Mouse (Mus musculus): ENCODE data around the gene Gpr152. TPM values are rescaled to one million over a fixed set of nuclear protein-coding genes. Genes with fewer than 3 reads are reported as not detected.
"Not testable (repeated sequence)": the region's sequence is repeated elsewhere in the genome, so short reads cannot be mapped to it uniquely, and the experiment has no call there.

The Gpr152 gene
- polyA plus RNA-seq, 1 experiment from 2014 or later = not detected

DNA sequence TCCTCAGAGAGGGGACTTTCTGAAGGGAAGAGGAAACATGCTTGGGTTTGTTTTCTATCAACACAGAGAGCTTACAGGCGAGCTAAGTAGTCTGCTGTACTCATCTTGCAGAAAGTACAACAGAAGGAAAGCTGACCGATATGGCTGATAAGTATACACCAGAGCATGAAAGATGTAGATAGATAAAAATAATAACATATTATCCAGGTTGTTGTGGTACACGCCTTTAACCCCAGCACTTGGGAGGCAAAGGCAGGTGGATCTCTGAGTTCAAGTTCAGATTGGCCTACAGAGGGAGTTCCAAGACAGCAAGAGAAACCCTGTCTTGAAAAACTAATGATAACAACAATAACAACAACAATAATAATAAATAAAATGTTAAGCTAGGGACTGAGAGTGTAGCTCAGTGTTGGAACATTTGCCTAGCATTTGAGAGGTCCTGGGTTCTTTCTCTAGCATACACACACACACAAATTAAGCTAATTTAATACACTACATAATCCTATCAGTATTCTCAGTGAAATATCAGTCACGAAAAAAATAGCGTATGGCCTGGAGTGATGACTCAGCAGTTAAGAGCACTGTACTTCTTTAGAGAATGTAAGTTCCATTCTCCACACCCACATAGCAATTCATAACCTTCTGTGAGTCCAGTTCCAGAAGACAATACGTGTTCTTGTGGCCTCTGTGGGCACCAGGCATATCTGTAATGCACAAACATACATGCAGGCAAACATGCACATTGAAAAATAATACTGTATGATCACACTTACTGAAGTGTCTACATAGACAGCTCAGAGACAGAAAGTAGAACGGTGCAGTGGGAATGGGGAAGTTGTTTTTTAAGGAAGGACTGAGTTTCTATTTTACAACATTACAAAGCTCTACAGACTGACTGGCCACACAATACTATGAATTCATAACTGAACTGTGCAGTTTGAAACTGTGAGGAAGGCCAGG is 16.9 kb upstream of the Gpr152 start:
- H3K36me3 ChIP-seq (ENCODE audit: insufficient read depth) = peaks cover 8% of the 10 kb centered on the region
- TF ChIP-seq CTCF (IDR thresholded peaks at IDR 0.05; ENCODE audit: low read depth) = no peak
- DNase-seq (no peak), ATAC-seq (ENCODE audit: insufficient read depth) (no peak)
- no peaks in the 10 kb centered on the region for H3K9me3 ChIP-seq (ENCODE audit: low read depth, low read length)
- 73% methylated on average over 7 of the region's 7 CpGs for WGBS
- no peak overlapping the region for H3K9ac ChIP-seq
- H3K4me3 ChIP-seq (ENCODE audit: low read depth, low read length) = no peak overlapping the region
- H3K4me2 ChIP-seq = no peak overlapping the region
- H3K27ac ChIP-seq (ENCODE audit: low read depth) = no peak overlapping the region
- peaks cover 13% of the 10 kb centered on the region for H3K4me1 ChIP-seq (ENCODE audit: insufficient read depth)
- H3K27me3 ChIP-seq (ENCODE audit: insufficient read depth, low read length) = no peaks in the 10 kb centered on the region

DNA sequence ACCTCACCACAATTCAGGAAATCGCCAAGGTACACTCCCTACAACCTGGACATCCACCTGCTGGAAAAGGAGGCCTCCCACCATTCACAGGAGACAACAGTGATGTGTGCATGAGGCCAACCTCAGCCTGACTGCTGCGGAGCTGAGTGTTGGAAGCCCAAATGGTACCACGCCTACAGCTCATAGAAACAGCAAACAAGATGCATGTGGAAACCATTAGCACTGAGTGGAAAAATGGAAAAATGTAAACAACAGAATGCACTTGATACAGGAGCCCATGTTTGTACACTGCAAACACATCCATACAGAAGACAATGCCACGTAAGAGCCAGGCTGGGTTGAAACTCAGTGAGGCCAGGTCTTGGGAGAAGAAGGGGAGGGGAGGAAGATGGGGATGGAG is 15.2 kb upstream of the Gpr152 start:
- Histone ChIP-seq H3K4me1 (ENCODE audit: insufficient read depth) (peaks cover 13% of the 10 kb centered on the region), H3K27me3 (ENCODE audit: insufficient read depth, low read length) (no peaks in the 10 kb centered on the region), H3K36me3 (ENCODE audit: insufficient read depth) (peaks cover 15% of the 10 kb centered on the region), H3K4me3 (ENCODE audit: low read depth, low read length) (no peak overlapping the region), H3K9me3 (ENCODE audit: low read depth, low read length) (no peaks in the 10 kb centered on the region), H3K4me2 (peak overlapping the region; percentile 55; the same call in 1 of the 2 replicates), H3K27ac (ENCODE audit: low read depth) (no peak overlapping the region), H3K9ac (no peak overlapping the region)
- ATAC-seq (ENCODE audit: insufficient read depth) = no peak
- TF ChIP-seq CTCF (IDR thresholded peaks at IDR 0.05; ENCODE audit: low read depth) = no peak
- no peak for DNase-seq
- 68% methylated on average over 4 of the region's 4 CpGs for WGBS

DNA sequence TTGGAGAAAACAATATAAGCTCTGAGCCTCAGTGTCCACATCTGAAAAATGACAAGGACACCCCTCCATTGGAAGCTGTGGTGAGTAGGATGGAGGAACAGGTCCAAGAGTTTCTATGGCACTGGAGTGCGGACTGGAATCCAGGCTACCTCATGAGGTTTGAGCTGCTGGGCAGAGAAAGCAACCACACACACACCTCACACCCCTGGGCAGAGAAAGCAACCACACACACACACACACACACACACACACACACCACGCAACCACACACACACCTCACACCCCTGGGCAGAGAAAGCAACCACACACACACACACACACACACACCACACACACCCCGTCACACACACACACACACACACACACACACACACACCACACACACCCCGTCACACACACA is 14.3 kb upstream of the Gpr152 start:
- H3K4me3 ChIP-seq (ENCODE audit: low read depth, low read length) = peak overlapping the region; percentile 89

DNA sequence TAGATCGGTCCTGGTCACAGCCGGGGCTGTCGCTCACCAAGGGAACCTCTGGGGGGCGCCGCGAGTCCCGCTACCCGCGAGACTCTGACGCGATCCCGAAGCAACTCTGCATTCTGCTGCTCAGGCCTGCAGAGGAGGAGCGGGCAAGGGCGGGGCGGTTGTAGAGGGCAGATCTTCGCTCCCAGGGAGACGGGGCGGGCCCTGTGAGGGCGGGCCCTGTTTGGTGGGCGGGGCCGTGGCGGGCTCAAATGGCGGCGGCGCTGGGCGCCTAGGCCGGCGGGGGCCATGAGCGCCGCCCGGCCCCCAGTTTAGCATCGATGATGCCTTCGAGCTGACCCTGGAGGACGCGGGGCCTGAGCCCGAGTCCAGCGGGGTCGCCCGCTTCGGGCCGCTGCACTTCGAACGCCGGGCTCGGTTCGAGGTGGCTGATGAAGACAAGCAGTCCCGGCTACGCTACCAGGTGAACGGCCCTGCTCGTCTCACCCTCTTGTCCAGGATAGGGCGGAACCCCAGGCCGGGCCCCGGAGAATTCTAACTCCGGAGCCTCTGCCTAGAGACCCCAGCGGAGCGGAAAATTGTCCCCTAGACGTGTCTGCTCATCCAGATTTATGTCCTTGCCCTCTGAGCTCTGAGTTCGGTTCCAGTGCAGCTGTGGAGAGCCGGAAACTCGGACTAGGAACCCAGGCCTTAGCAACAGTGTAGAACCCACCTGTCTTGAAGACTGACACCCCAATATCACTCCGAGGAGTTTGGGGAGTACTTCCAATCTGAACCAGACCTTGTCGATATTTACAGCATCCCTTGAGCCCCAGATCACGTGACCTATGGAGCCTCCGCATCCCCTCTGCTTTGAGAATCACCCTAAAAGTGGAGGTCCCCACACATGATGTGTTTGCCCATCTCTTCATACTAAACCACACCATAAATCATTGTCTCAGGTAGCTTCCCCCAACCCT is 13.6 kb upstream of the Gpr152 start, which contains the start of gene Aip:
Gene Aip (minus strand): TSS at position 118 of the 956 bp plus-strand sequence.
- H3K27ac ChIP-seq (ENCODE audit: low read depth) = peak within 1 kb of the TSS; percentile 30
- peak within 1 kb of the TSS; percentile 89 for H3K4me3 ChIP-seq (ENCODE audit: low read depth, low read length)
- H3K4me1 ChIP-seq (ENCODE audit: insufficient read depth) = peaks cover 10% of the 10 kb centered on the region
- peak within 1 kb of the TSS; percentile 90 for H3K4me2 ChIP-seq
- WGBS = under 1% methylated on average over 64 of the region's 64 CpGs
- H3K36me3 ChIP-seq (ENCODE audit: insufficient read depth) = peaks cover 21% of the 10 kb centered on the region
- DNase-seq (peak; percentile 99), ATAC-seq (ENCODE audit: insufficient read depth) (peak; percentile 95)
- H3K27me3 ChIP-seq (ENCODE audit: insufficient read depth, low read length) = no peaks in the 10 kb centered on the region
- no peaks in the 10 kb centered on the region for H3K9me3 ChIP-seq (ENCODE audit: low read depth, low read length)
- H3K9ac ChIP-seq = peak within 1 kb of the TSS; percentile 89
- peak; percentile 73 for TF ChIP-seq CTCF (IDR thresholded peaks at IDR 0.05; ENCODE audit: low read depth)

More for the DNA sequence above, 14.3 kb upstream of the Gpr152 start:
- peaks cover 17% of the 10 kb centered on the region for H3K36me3 ChIP-seq (ENCODE audit: insufficient read depth)
- peak overlapping the region; percentile 30; the same call in 1 of the 2 replicates for H3K27ac ChIP-seq (ENCODE audit: low read depth)
- H3K9ac ChIP-seq = peak overlapping the region; percentile 89
- DNase-seq (peak; percentile 26), ATAC-seq (ENCODE audit: insufficient read depth) (peak; percentile 26)
- not testable (repeated sequence) for H3K27me3 ChIP-seq (ENCODE audit: insufficient read depth, low read length); H3K9me3 ChIP-seq (ENCODE audit: low read depth, low read length)
- WGBS = 20% methylated on average over 4 of the region's 4 CpGs
- peak overlapping the region; percentile 55 for H3K4me2 ChIP-seq
- H3K4me1 ChIP-seq (ENCODE audit: insufficient read depth) = peaks cover 12% of the 10 kb centered on the region

DNA sequence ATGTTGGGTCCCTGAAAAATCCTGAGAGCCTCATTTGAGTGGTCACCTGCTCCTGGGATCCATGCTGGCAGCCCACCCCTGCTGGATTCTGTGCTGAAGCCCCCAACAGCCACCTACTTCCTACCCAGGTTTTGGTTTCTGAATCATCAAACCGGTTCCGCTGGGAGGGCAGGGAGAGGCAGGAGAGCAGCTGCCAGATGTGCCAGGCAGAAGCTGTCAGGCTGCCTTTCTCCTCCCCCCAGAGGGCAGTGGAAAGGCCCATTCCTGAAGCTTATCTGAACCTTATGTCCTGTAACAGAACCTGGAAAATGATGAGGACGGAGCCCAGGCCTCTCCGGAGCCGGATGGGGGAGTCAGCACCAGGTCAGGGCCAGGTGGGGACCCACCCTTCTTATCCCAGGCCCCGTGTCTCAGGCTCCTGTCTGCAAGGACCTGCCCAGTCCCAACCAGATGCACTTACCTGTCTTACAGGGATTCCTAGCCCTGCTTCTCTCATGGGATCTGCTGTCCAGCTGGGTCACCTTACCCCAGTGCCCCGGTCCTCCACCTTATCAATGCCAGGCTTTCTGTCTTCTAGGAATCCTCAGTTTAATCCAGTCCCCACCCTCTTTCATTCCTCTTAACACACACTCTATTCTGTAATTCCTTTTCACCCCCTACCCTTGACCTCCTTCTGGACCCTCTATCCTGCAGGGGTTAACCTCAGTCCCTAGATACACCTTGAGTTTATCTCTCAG is 12.7 kb upstream of the Gpr152 start:
- H3K4me3 ChIP-seq (ENCODE audit: low read depth, low read length) = peak overlapping the region; percentile 89
- no peaks in the 10 kb centered on the region for H3K27me3 ChIP-seq (ENCODE audit: insufficient read depth, low read length)
- DNase-seq (no peak), ATAC-seq (ENCODE audit: insufficient read depth) (no peak)
- H3K36me3 ChIP-seq (ENCODE audit: insufficient read depth) = peaks cover 30% of the 10 kb centered on the region
- no peaks in the 10 kb centered on the region for H3K9me3 ChIP-seq (ENCODE audit: low read depth, low read length)
- WGBS = 58% methylated on average over 7 of the region's 7 CpGs
- TF ChIP-seq CTCF (IDR thresholded peaks at IDR 0.05; ENCODE audit: low read depth) = no peak
- peak overlapping the region; percentile 89 for H3K9ac ChIP-seq
- peaks cover 10% of the 10 kb centered on the region for H3K4me1 ChIP-seq (ENCODE audit: insufficient read depth)
- peak overlapping the region; percentile 90 for H3K4me2 ChIP-seq
- H3K27ac ChIP-seq (ENCODE audit: low read depth) = no peak overlapping the region

- peaks cover 45% of the 10 kb centered on the region for H3K36me3 ChIP-seq (ENCODE audit: insufficient read depth)
- TF ChIP-seq CTCF (IDR thresholded peaks at IDR 0.05; ENCODE audit: low read depth) = no peak
- DNase-seq (no peak), ATAC-seq (ENCODE audit: insufficient read depth) (no peak)
- no peaks in the 10 kb centered on the region for H3K27me3 ChIP-seq (ENCODE audit: insufficient read depth, low read length)
- H3K9ac ChIP-seq = no peak overlapping the region
- no peak overlapping the region for H3K4me3 ChIP-seq (ENCODE audit: low read depth, low read length)
- 91% methylated on average over 7 of the region's 7 CpGs for WGBS
- peaks cover 10% of the 10 kb centered on the region for H3K4me1 ChIP-seq (ENCODE audit: insufficient read depth)
- H3K9me3 ChIP-seq (ENCODE audit: low read depth, low read length) = no peaks in the 10 kb centered on the region
- no peak overlapping the region for H3K27ac ChIP-seq (ENCODE audit: low read depth)
- H3K4me2 ChIP-seq = no peak overlapping the region
These were observed 10.1 kb upstream of the Gpr152 start for GRCm38 (mm10) chr19:4129462-4129861.

Measured in lung, embryonic 14.5 days (tissue).